Mouse (Mus musculus) MEL (cell line): ENCODE measurements around the gene Edn2. TPM values are rescaled to one million over a fixed set of nuclear protein-coding genes. Genes with fewer than 3 reads are reported as not detected.

ENCODE experiments used
- DNase-seq: peaks from one replicate; pipeline ENCODE4 v3.0.0; 2011; ENCODE audit warnings: low read depth, low spot score
- H3K27ac ChIP-seq: 2 replicates; pipeline ENCODE4 v1.5.1; 2012; ENCODE audit warnings: low read depth, mild to moderate bottlenecking, control low read depth, low read length, moderate library complexity; ENCODE audit not compliant: control insufficient read depth
- H3K27me3 ChIP-seq, 2 experiments: fragments of 150-350 bp in 1 of 2; sonication (generic) in 1 of 2; 2 replicates each; pipeline ENCODE4 v1.6.1; 2012; ENCODE audit warnings: low read length in 2 of 2, mild to moderate bottlenecking in 2 of 2, improper control_type of control experiment in 1 of 2, moderate library complexity in 1 of 2; ENCODE audit not compliant: insufficient read depth in 2 of 2, control insufficient read depth in 1 of 2
- H3K36me3 ChIP-seq, 2 experiments: 2 replicates each; pipeline ENCODE4 v1.6.1; 2012 to 2014; ENCODE audit warnings: low read length in 2 of 2, improper control_type of control experiment in 1 of 2, inconsistent platforms in 1 of 2, mild to moderate bottlenecking in 1 of 2; ENCODE audit not compliant: insufficient read depth in 2 of 2, control insufficient read depth in 1 of 2
- H3K4me1 ChIP-seq, 2 experiments: fragments of 150-350 bp in 1 of 2; sonication (generic) in 1 of 2; 2 replicates each; pipeline ENCODE4 v1.6.1; 2012; ENCODE audit warnings: low read length in 2 of 2, improper control_type of control experiment in 1 of 2, mild to moderate bottlenecking in 1 of 2; ENCODE audit not compliant: insufficient read depth in 2 of 2, control insufficient read depth in 1 of 2
- H3K4me3 ChIP-seq, 2 experiments: fragments of 150-350 bp in 1 of 2; sonication (generic) in 1 of 2; 2 replicates each; pipeline ENCODE4 v1.5.1; 2012; ENCODE audit warnings: low read depth in 2 of 2, low read length in 2 of 2, mild to moderate bottlenecking in 2 of 2, moderate library complexity in 2 of 2, control low read depth in 1 of 2, improper control_type of control experiment in 1 of 2; ENCODE audit not compliant: control insufficient read depth in 1 of 2, insufficient read depth in 1 of 2
- H3K79me2 ChIP-seq: 2 replicates; pipeline ENCODE4 v1.6.1; 2012; ENCODE audit warnings: mild to moderate bottlenecking, low read length, moderate library complexity; ENCODE audit not compliant: control insufficient read depth, poor library complexity, insufficient read depth
- H3K9ac ChIP-seq: 2 replicates; pipeline ENCODE4 v1.6.1; 2012; ENCODE audit warnings: low read depth, mild to moderate bottlenecking, control low read depth, low read length, moderate library complexity; ENCODE audit not compliant: control insufficient read depth, poor library complexity, severe bottlenecking
- H3K9me3 ChIP-seq: fragments of 150-350 bp; sonication (generic); replicated peaks from 2 replicates; pipeline ENCODE4 v1.6.1; 2012; ENCODE audit warnings: mild to moderate bottlenecking, low read length, improper control_type of control experiment, moderate library complexity; ENCODE audit not compliant: insufficient read depth
- CHD2 ChIP-seq: IDR thresholded peaks from 2 replicates; pipeline ENCODE4 v1.6.1; 2011; ENCODE audit warnings: low read length, improper control_type of control experiment
- CTCF ChIP-seq, 3 experiments: IDR thresholded peaks in 2 of 3; conservative IDR thresholded peaks in 1 of 3; 2 replicates each; pipeline ENCODE4 v1.5.1; 2011 to 2012; ENCODE audit warnings: low read length in 3 of 3, low read depth in 2 of 3, mild to moderate bottlenecking in 2 of 3, improper control_type of control experiment in 1 of 3, inconsistent platforms in 1 of 3, mixed read lengths in 1 of 3, moderate library complexity in 1 of 3; ENCODE audit not compliant: control insufficient read depth in 1 of 3, insufficient read depth in 1 of 3, poor library complexity in 1 of 3, severe bottlenecking in 1 of 3
- E2F4 ChIP-seq: IDR thresholded peaks from 2 replicates; pipeline ENCODE4 v1.6.1; 2011; ENCODE audit warnings: low read depth, low read length, improper control_type of control experiment, borderline replicate concordance
- ELF1 ChIP-seq: IDR thresholded peaks from 2 replicates; pipeline ENCODE4 v1.6.1; 2014; ENCODE audit warnings: low read depth, mild to moderate bottlenecking, inconsistent platforms, low read length, improper control_type of control experiment, moderate library complexity
- EP300 ChIP-seq, 2 experiments: IDR thresholded peaks; 2 replicates each; pipeline ENCODE4 v1.6.1; 2011; ENCODE audit warnings: improper control_type of control experiment in 2 of 2, low read length in 2 of 2, low read depth in 1 of 2, mild to moderate bottlenecking in 1 of 2
- HCFC1 ChIP-seq: IDR thresholded peaks from 2 replicates; pipeline ENCODE4 v1.6.1; 2012; ENCODE audit warnings: low read depth, mild to moderate bottlenecking, inconsistent platforms, low read length, improper control_type of control experiment, moderate library complexity
- JUND ChIP-seq: IDR thresholded peaks from 2 replicates; pipeline ENCODE4 v1.6.1; 2011; ENCODE audit warnings: low read depth, mild to moderate bottlenecking, improper control_type of control experiment, low read length
- MAFK ChIP-seq: IDR thresholded peaks from 2 replicates; pipeline ENCODE4 v1.6.1; 2011; ENCODE audit warnings: low read depth, mild to moderate bottlenecking, low read length, improper control_type of control experiment, borderline replicate concordance
- MAX ChIP-seq: IDR thresholded peaks from 2 replicates; pipeline ENCODE4 v1.6.1; 2011; ENCODE audit warnings: low read length, improper control_type of control experiment
- MEF2A ChIP-seq: IDR thresholded peaks from 2 replicates; pipeline ENCODE4 v1.6.1; 2014; ENCODE audit warnings: low read depth, mild to moderate bottlenecking, inconsistent platforms, low read length, improper control_type of control experiment; ENCODE audit not compliant: poor library complexity, insufficient replicate concordance, severe bottlenecking; ENCODE audit errors: extremely low read depth
- MYB ChIP-seq: IDR thresholded peaks from 2 replicates; pipeline ENCODE4 v1.6.1; 2011; ENCODE audit warnings: mild to moderate bottlenecking, low read depth, low read length, improper control_type of control experiment
- MYC ChIP-seq: IDR thresholded peaks from 2 replicates; pipeline ENCODE4 v1.6.1; 2011; ENCODE audit warnings: low read depth, mild to moderate bottlenecking, low read length, improper control_type of control experiment, moderate library complexity
- NELFE ChIP-seq: IDR thresholded peaks from 2 replicates; pipeline ENCODE4 v1.6.1; 2011; ENCODE audit warnings: low read depth, low read length, improper control_type of control experiment
- NRF1 ChIP-seq: IDR thresholded peaks from 2 replicates; pipeline ENCODE4 v1.6.1; 2014; ENCODE audit warnings: low read depth, mild to moderate bottlenecking, inconsistent platforms, low read length, improper control_type of control experiment, moderate library complexity; ENCODE audit not compliant: poor library complexity, insufficient read depth, severe bottlenecking
- POLR2AphosphoS5 ChIP-seq: IDR thresholded peaks from 2 replicates; pipeline ENCODE4 v1.6.1; 2012; ENCODE audit warnings: low read depth, borderline replicate concordance, mild to moderate bottlenecking, inconsistent platforms, low read length, moderate library complexity, mixed read lengths
- RAD21 ChIP-seq: IDR thresholded peaks from 2 replicates; pipeline ENCODE4 v1.6.1; 2011; ENCODE audit warnings: mild to moderate bottlenecking, low read depth, low read length, improper control_type of control experiment
- SMC3 ChIP-seq: IDR thresholded peaks from 2 replicates; pipeline ENCODE4 v1.6.1; 2011; ENCODE audit warnings: low read depth, low read length, improper control_type of control experiment
- TAL1 ChIP-seq: IDR thresholded peaks from 2 replicates; pipeline ENCODE4 v1.6.1; 2012; ENCODE audit warnings: mild to moderate bottlenecking, inconsistent platforms, low read length, moderate library complexity, mixed read lengths
- TCF12 ChIP-seq: IDR thresholded peaks from 2 replicates; pipeline ENCODE4 v1.6.1; 2014; ENCODE audit warnings: low read depth, mild to moderate bottlenecking, inconsistent platforms, low read length, improper control_type of control experiment, moderate library complexity
- UBTF ChIP-seq: IDR thresholded peaks from 2 replicates; pipeline ENCODE4 v1.6.1; 2012; ENCODE audit warnings: low read depth, mild to moderate bottlenecking, inconsistent platforms, low read length, improper control_type of control experiment, moderate library complexity, borderline replicate concordance; ENCODE audit not compliant: insufficient read depth
- USF1 ChIP-seq: IDR thresholded peaks from 2 replicates; pipeline ENCODE4 v1.6.1; 2014; ENCODE audit warnings: low read depth, mild to moderate bottlenecking, inconsistent platforms, low read length, improper control_type of control experiment, moderate library complexity
- USF2 ChIP-seq, 2 experiments: IDR thresholded peaks; 2 replicates each; pipeline ENCODE4 v1.6.1; 2011 to 2012; ENCODE audit warnings: improper control_type of control experiment in 2 of 2, low read length in 2 of 2, borderline replicate concordance in 1 of 2, inconsistent platforms in 1 of 2, low read depth in 1 of 2, mild to moderate bottlenecking in 1 of 2; ENCODE audit not compliant: insufficient read depth in 1 of 2
- ZKSCAN1 ChIP-seq: IDR thresholded peaks from 2 replicates; pipeline ENCODE4 v1.6.1; 2012; ENCODE audit warnings: low read depth, mild to moderate bottlenecking, inconsistent platforms, low read length, improper control_type of control experiment, moderate library complexity
- ZMIZ1 ChIP-seq: IDR thresholded peaks from 2 replicates; pipeline ENCODE4 v1.6.1; 2012; ENCODE audit warnings: low read depth, mild to moderate bottlenecking, inconsistent platforms, low read length, improper control_type of control experiment, moderate library complexity
- polyA plus RNA-seq, 2 experiments: library from polyadenylated mRNA; stranded (reverse) in 1 of 2; unstranded in 1 of 2; fragments of >175 nt in 1 of 2; fragments of >200 nt in 1 of 2; gene quantifications; 2 replicates each; pipeline versions ENCODE4 v1.2.1 to v1.2.4; 2012; ENCODE audit warnings: low replicate concordance in 2 of 2, low read depth in 1 of 2; ENCODE audit not compliant: insufficient read length in 2 of 2, insufficient read depth in 1 of 2, missing spikeins in 1 of 2
- total RNA-seq: library from RNA; depleted of rRNA; stranded (reverse); fragments of 300-350 nt; gene quantifications from 2 replicates; pipeline ENCODE4 v1.2.3, GENCODE M21; 2012

Edn2 gene
- total and polyA plus RNA-seq, 3 experiments: not detected

DNA sequence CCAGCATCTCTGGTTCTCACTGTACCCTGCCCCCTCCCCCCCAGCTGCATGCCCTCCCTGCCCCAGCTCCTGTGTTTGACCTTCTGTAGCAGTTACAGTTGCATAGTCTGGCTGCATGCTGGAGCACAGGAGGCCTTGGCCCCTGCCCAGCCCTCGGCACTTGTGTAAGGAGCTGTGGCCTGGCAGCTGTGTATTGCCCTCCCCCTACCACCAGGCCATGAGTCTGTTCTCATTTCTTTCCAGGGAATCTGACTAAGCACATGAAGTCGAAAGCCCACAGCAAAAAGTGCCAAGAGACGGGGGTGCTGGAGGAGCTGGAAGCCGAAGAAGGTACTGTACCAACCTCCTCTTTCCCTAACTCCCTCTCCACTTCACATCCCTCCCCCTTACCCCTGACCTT lies 33.0 kb upstream of the Edn2 start:
- TF ChIP-seq USF1 (no peak), POLR2AphosphoS5 (no peak), USF2 (IDR thresholded peaks at IDR 0.05; ENCODE audit: borderline replicate concordance in 1 of 2, insufficient read depth in 1 of 2, low read depth in 1 of 2, low read length in 2 of 2) (no peak), TCF12 (no peak), MYC (no peak), NELFE (no peak), UBTF (no peak), ZMIZ1 (no peak), RAD21 (no peak)

DNA sequence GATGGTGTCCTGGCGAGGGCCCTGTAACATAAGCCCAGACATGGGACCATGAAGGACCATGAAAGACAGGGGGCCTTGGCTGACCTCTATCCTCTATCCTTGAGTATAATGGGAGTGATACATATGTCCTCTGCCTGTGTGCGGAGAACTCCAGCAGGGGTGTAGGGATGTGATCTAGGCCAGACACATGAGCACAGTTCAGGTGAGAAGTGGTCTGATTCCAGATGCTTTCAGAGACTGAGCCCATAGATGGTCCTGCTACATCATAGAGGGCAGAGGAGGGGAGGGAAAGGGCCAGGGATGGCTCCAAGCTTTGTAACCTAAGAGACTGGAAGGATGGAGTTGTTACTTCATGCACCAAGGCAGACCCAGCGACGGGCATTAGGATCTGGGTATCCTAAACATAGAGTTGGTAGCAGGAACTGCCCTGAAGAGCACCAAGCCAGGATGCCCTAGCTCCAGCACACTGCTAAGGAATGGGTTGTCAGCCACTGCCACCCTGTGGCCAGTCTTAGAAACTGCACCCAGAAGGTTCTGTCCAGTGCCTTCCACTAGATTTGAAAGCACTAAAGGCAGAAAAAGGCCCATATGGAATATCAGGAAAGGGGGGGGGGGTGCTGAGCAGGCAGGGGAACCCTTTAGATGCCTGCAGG lies 31.6 kb upstream of the Edn2 start:
- no peaks in the 10 kb centered on the region for H3K4me1 ChIP-seq
- peak; percentile 7 for DNase-seq
- peak; percentile 42 to 62 (median 43) for TF ChIP-seq CTCF (IDR thresholded peaks at IDR 0.05 in 2 of 3, conservative IDR thresholded peaks at IDR 0.05 in 1 of 3; ENCODE audit: control insufficient read depth in 1 of 3, insufficient read depth in 1 of 3, low read depth in 2 of 3, low read length in 3 of 3, poor library complexity in 1 of 3, severe bottlenecking in 1 of 3)
- TF ChIP-seq MAFK: no peak
- TF ChIP-seq RAD21: peak; percentile 48
- peak; percentile 38 for TF ChIP-seq SMC3

More for the DNA sequence above, 33.0 kb upstream of the Edn2 start:
- H3K27ac ChIP-seq: no peak overlapping the region
- DNase-seq: no peak
- no peak overlapping the region for H3K9ac ChIP-seq
- H3K27me3 ChIP-seq: no peaks in the 10 kb centered on the region
- H3K4me3 ChIP-seq: no peak overlapping the region
- no peaks in the 10 kb centered on the region for H3K36me3 ChIP-seq
- no peaks in the 10 kb centered on the region for H3K9me3 ChIP-seq
- no peaks in the 10 kb centered on the region for H3K79me2 ChIP-seq
- H3K4me1 ChIP-seq: no peaks in the 10 kb centered on the region

DNA sequence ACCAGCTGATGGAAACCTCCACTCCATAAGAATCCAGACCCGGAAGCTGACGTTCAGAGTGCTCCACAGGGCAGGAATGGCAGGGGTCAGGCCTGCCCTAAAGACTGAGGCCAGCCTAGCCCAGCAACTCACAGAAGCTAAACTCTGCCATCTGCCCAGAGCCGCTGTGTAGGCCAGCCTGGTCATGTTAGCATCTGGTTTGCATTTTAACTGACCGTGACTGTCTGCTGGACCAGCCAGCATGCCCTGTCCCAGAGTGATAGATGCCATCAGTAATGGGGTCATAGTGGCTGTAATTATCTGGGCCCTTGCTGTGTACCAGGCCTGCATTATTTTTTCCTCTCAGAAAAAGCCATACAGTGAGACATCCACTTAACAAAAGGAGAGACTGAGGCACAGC lies 30.1 kb upstream of the Edn2 start:
- H3K79me2 ChIP-seq: no peaks in the 10 kb centered on the region
- no peaks in the 10 kb centered on the region for H3K9me3 ChIP-seq
- H3K9ac ChIP-seq: no peak overlapping the region
- no peak overlapping the region for H3K4me3 ChIP-seq
- DNase-seq: no peak
- H3K4me1 ChIP-seq: no peaks in the 10 kb centered on the region
- no peaks in the 10 kb centered on the region for H3K36me3 ChIP-seq
- no peak overlapping the region for H3K27ac ChIP-seq
- H3K27me3 ChIP-seq: no peaks in the 10 kb centered on the region
- TF ChIP-seq USF1: no peak
- no peak for TF ChIP-seq CHD2
- TF ChIP-seq JUND: no peak
- TF ChIP-seq MEF2A: no peak
- no peak for TF ChIP-seq NRF1
- TF ChIP-seq E2F4: no peak
- no peak for TF ChIP-seq HCFC1
- TF ChIP-seq RAD21: no peak
- no peak for TF ChIP-seq ELF1
- no peak for TF ChIP-seq MAX
- TF ChIP-seq POLR2AphosphoS5: no peak
- TF ChIP-seq USF2 (IDR thresholded peaks at IDR 0.05; ENCODE audit: borderline replicate concordance in 1 of 2, insufficient read depth in 1 of 2, low read depth in 1 of 2, low read length in 2 of 2): no peak
- TF ChIP-seq MAFK: no peak
- no peak for TF ChIP-seq EP300 (IDR thresholded peaks at IDR 0.05; ENCODE audit: low read depth in 1 of 2, low read length in 2 of 2)
- TF ChIP-seq MYB: no peak
- TF ChIP-seq ZKSCAN1: no peak
- TF ChIP-seq TAL1: no peak

More for the DNA sequence above, 31.6 kb upstream of the Edn2 start:
- no peaks in the 10 kb centered on the region for H3K79me2 ChIP-seq
- H3K36me3 ChIP-seq: no peaks in the 10 kb centered on the region
- H3K9me3 ChIP-seq: no peaks in the 10 kb centered on the region
- H3K27ac ChIP-seq: no peak overlapping the region
- no peak overlapping the region for H3K4me3 ChIP-seq
- no peak overlapping the region for H3K9ac ChIP-seq
- no peaks in the 10 kb centered on the region for H3K27me3 ChIP-seq
